Mouse (Mus musculus) kidney, embryonic 15.5 days (tissue): ENCODE measurements around the gene Commd7. TPM values are rescaled to one million over a fixed set of nuclear protein-coding genes. Genes with fewer than 3 reads are reported as not detected.

Source experiments
- ATAC-seq: fragments of 200-750 bp; cut with Nextera tagmentation; replicated peaks from 2 replicates; pipeline ENCODE4 v1.8.0; 2017; ENCODE audit warnings: moderate TSS enrichment; ENCODE audit not compliant: low FRiP score
- H3K27ac ChIP-seq: fragments of 300-500 bp; sonication (generic); 2 replicates; pipeline ENCODE4 v1.5.1; 2015; ENCODE audit warnings: mild to moderate bottlenecking, inconsistent platforms
- H3K27me3 ChIP-seq: fragments of 300-500 bp; sonication (generic); 2 replicates; pipeline ENCODE4 v1.6.1; 2015; ENCODE audit warnings: inconsistent platforms
- H3K36me3 ChIP-seq: fragments of 300-500 bp; sonication (generic); 2 replicates; pipeline ENCODE4 v1.6.1; 2015; ENCODE audit warnings: inconsistent platforms
- H3K4me1 ChIP-seq: fragments of 300-500 bp; sonication (generic); 2 replicates; pipeline ENCODE4 v1.6.1; 2015; ENCODE audit warnings: inconsistent platforms
- H3K4me2 ChIP-seq: fragments of 300-500 bp; sonication (generic); 2 replicates; pipeline ENCODE4 v1.6.1; 2015; ENCODE audit warnings: moderate library complexity, mild to moderate bottlenecking, inconsistent platforms
- H3K4me3 ChIP-seq: fragments of 300-500 bp; sonication (generic); replicated peaks from 2 replicates; pipeline ENCODE4 v1.5.1; 2015; ENCODE audit warnings: mild to moderate bottlenecking, inconsistent platforms
- H3K9ac ChIP-seq: fragments of 300-500 bp; sonication (generic); 2 replicates; pipeline ENCODE4 v1.6.1; 2015; ENCODE audit warnings: mild to moderate bottlenecking, inconsistent platforms
- H3K9me3 ChIP-seq: fragments of 300-500 bp; sonication (generic); replicated peaks from 2 replicates; pipeline ENCODE4 v1.6.1; 2016; ENCODE audit warnings: inconsistent platforms
- WGBS: fragments of 180-500 bp; shearing (Covaris S2); methylation state at CpG from one replicate; pipeline ENCODE4 v1.1.7; 2015; ENCODE audit warnings: mixed read lengths; 5-methylcytosine and 5-hydroxymethylcytosine counted together
- polyA plus RNA-seq: library from polyadenylated mRNA; unstranded; fragments of >200 nt; fragmentation: Nextera tagmentation; extraction: Ambion mirVana; gene quantifications from 2 replicates; pipeline ENCODE4 v1.2.1, GENCODE M21; 2015

Gene Commd7
- polyA plus RNA-seq, 1 experiment from 2014 or later, result 75.2 TPM

DNA sequence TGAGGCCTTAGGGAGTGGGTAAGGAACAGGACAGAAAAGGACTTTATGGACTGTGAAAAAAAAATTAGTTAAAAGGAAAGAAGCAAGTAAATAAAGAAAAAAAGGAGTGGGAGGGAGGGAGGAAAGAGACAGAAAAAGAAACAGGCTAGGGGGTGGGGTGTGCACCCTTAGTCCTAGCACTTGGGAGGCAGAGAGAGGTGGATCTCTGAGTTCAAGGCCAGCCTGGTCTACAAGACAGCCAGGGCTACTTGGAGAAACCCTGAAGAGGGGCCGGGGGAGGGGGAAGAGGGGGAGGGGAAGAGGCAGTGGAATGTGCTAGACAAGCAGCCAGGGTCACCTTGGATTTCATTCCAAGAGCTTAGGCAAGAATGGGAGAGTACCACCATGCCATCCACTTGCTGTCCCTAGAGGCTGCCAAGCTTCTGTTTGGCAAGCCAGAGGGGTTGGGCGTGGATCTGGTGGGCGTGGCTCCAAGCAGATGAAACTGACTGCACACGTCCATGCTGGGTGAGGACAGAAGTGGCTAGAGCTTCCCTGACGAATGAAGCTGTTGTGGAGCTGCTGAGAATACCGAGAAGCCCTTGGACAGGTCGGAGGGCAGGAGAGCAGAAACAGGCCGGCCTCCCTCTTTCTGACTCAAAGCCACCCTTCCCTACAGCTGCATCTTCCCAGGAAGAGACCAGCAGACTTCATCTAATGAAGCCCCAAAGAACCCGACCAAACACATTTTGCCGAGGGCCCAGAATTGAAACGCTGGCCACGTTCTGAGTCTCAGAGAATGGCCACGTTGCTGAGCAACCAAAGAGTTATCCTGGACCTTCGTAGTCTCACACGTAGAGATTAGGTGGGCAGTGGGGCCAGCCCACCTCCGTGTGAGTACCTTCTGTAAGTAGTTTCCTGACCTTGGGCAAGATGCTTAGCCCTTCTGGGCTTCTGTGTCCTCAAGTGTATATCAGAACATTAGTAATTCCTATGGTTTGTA, 31.6 kb downstream of the Commd7 start:
- Histone ChIP-seq H3K9me3 (no peaks in the 10 kb centered on the region), H3K4me3 (no peak overlapping the region), H3K4me2 (no peak overlapping the region), H3K27me3 (no peaks in the 10 kb centered on the region), H3K27ac (peak overlapping the region; percentile 67), H3K36me3 (no peaks in the 10 kb centered on the region), H3K9ac (no peak overlapping the region), H3K4me1 (peaks cover 24% of the 10 kb centered on the region)
- ATAC-seq, result peak; percentile 50; the same call in 1 of the 2 replicates
- WGBS, result 70% methylated on average over 16 of the region's 16 CpGs

- peak overlapping the region; percentile 67 for H3K27ac ChIP-seq
Observed at GRCm38 (mm10) chr2:153600021-153600666, 32.4 kb downstream of the Commd7 start.

GRCm38 (mm10) chr2:153597626-153598025, 35.0 kb downstream of the Commd7 start:
- Histone ChIP-seq H3K9me3 (no peaks in the 10 kb centered on the region), H3K9ac (no peak overlapping the region), H3K4me1 (peaks cover 33% of the 10 kb centered on the region), H3K27ac (no peak overlapping the region), H3K4me3 (no peak overlapping the region), H3K4me2 (no peak overlapping the region), H3K27me3 (no peaks in the 10 kb centered on the region), H3K36me3 (no peaks in the 10 kb centered on the region)
- ATAC-seq, result no peak
- 56% methylated on average over 4 of the region's 4 CpGs for WGBS

More at GRCm38 (mm10) chr2:153600021-153600666, 32.4 kb downstream of the Commd7 start:
- ATAC-seq, result peak; percentile 83
- peaks cover 24% of the 10 kb centered on the region for H3K4me1 ChIP-seq
- H3K4me2 ChIP-seq, result no peak overlapping the region
- no peaks in the 10 kb centered on the region for H3K9me3 ChIP-seq
- 54% methylated on average over 6 of the region's 6 CpGs for WGBS
- H3K4me3 ChIP-seq, result no peak overlapping the region
- H3K36me3 ChIP-seq, result no peaks in the 10 kb centered on the region
- H3K9ac ChIP-seq, result no peak overlapping the region
- no peaks in the 10 kb centered on the region for H3K27me3 ChIP-seq

GRCm38 (mm10) chr2:153597014-153597413, 35.6 kb downstream of the Commd7 start:
- H3K27ac ChIP-seq, result no peak overlapping the region
- peaks cover 39% of the 10 kb centered on the region for H3K4me1 ChIP-seq
- no peak overlapping the region for H3K4me3 ChIP-seq
- H3K36me3 ChIP-seq, result no peaks in the 10 kb centered on the region
- H3K4me2 ChIP-seq, result no peak overlapping the region
- no peak for ATAC-seq
- no peaks in the 10 kb centered on the region for H3K9me3 ChIP-seq
- WGBS, result 72% methylated on average over 3 of the region's 3 CpGs
- H3K27me3 ChIP-seq, result no peaks in the 10 kb centered on the region
- H3K9ac ChIP-seq, result no peak overlapping the region

DNA sequence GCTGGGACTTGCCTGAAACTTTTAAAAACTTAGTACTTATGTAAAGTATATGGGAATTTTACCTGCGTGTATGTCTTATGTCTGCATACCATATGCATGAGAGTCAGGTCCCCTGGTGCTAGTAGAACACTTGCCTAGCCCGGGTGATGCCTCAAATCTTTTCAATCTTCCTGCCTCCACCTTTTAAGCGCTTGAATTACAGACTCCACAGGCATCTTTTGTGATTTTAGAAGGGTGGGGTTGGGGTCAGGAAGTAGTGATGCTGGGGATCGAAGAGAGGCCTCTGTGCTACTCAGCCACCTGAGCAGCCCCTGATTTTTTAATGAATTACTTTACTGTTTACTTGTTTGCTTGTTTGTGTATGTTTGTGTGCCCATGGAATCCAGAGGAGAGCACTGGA, 37.6 kb downstream of the Commd7 start:
- no peak overlapping the region for H3K9ac ChIP-seq
- 48% methylated on average over 4 of the region's 4 CpGs for WGBS
- no peak overlapping the region for H3K27ac ChIP-seq
- H3K4me2 ChIP-seq, result no peak overlapping the region
- no peaks in the 10 kb centered on the region for H3K27me3 ChIP-seq
- no peaks in the 10 kb centered on the region for H3K9me3 ChIP-seq
- no peak for ATAC-seq
- peaks cover 28% of the 10 kb centered on the region for H3K4me1 ChIP-seq
- no peak overlapping the region for H3K4me3 ChIP-seq
- no peaks in the 10 kb centered on the region for H3K36me3 ChIP-seq

GRCm38 (mm10) chr2:153593186-153593585, 39.4 kb downstream of the Commd7 start:
- H3K27ac ChIP-seq, result peak overlapping the region; percentile 84
- 52% methylated on average over 9 of the region's 9 CpGs for WGBS
- ATAC-seq, result peak; percentile 37

DNA sequence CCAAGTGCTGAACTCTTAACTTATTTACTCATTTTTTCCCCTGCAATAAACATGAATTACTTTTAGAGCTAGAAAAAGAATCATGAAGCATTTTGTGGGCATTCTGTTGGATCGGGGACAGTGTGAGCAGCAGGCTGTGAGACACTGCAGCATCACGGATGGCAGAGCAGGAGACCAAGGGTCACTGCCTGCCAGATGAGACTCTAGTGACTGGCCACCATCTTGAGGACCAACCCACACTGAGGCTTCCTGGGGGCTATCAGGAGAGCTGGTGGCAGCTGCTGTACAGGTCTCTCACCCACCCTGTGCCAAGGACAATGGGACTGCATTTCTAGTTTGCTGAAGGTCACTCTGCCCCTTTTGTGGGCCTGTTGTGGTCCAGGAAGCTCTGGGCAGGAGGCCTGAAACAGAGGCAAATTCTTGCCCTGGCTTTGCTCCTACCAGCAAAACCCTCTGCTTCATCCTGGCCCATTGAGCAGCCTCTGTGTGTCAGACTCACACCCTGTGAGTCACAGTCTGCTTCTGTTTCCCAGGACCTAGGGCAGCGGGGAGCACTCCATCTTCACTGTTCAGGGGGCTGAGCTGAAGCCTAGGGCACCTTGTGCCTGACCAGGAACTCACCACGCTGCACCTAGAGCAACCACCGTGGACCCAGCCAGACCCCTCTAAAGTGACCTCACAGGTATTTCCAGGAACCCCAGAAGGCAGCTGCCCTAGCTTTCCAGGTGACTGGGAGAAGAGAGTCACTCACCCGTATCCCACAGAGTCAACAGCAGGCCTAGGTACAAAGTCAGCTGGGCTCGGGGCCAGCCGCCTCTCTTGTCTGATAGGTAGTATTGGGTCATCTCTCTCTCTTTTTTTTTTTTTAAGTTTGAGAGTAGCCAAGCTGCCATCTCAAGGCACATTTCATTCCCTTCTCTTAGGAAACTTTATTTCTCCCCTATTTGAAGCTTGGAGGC, 40.2 kb downstream of the Commd7 start:
- peak; percentile 76 for ATAC-seq
- Histone ChIP-seq H3K9ac (no peak overlapping the region), H3K27me3 (no peaks in the 10 kb centered on the region), H3K27ac (peak overlapping the region; percentile 84), H3K4me2 (no peak overlapping the region), H3K4me3 (no peak overlapping the region), H3K9me3 (no peaks in the 10 kb centered on the region), H3K36me3 (no peaks in the 10 kb centered on the region), H3K4me1 (peaks cover 22% of the 10 kb centered on the region)
- 57% methylated on average over 8 of the region's 8 CpGs for WGBS

More at GRCm38 (mm10) chr2:153593186-153593585, 39.4 kb downstream of the Commd7 start:
- no peaks in the 10 kb centered on the region for H3K9me3 ChIP-seq
- H3K27me3 ChIP-seq, result no peaks in the 10 kb centered on the region
- H3K4me3 ChIP-seq, result no peak overlapping the region
- no peak overlapping the region for H3K4me2 ChIP-seq
- no peak overlapping the region for H3K9ac ChIP-seq
- no peaks in the 10 kb centered on the region for H3K36me3 ChIP-seq
- peaks cover 27% of the 10 kb centered on the region for H3K4me1 ChIP-seq

DNA sequence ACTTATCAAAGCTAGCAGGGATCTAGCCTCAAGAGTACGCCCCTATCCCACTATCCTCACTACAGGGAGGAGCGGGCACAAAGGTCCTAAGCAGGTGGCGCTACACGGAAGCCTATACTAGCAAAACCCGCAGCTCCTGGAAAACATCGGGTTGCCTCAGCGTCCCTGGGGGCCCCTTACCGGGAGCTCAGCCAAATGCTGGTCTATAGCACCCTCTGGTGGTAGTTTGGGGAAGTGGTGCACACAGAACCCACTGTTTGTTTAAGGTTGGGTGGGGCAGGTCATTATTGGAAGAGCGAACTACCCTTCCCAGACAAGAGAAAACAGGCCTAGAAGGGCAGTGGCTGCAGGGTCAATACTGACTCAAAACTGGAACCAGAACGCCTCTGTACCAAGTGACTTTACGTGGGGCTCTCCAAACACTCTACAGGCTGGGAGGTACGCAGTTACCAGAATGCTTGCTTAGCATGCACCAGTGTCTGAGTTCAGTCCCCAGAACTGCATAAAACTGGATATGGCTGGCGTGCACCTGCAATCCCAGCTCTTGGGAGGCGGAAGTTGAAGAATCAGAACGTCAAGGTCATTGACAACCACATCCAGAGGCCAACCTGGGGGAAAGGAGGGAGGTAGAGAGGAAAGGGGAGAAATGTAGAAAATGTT, 45.9 kb downstream of the Commd7 start:
- no peak overlapping the region for H3K27ac ChIP-seq

GRCm38 (mm10) chr2:153585981-153586380, 46.6 kb downstream of the Commd7 start:
- Histone ChIP-seq H3K4me3 (no peak overlapping the region), H3K27me3 (no peaks in the 10 kb centered on the region), H3K4me1 (peaks cover 18% of the 10 kb centered on the region), H3K4me2 (peak overlapping the region; percentile 54; the same call in 1 of the 2 replicates), H3K27ac (no peak overlapping the region), H3K9ac (no peak overlapping the region), H3K36me3 (no peaks in the 10 kb centered on the region), H3K9me3 (no peaks in the 10 kb centered on the region)
- 73% methylated on average over 6 of the region's 6 CpGs for WGBS
- no peak for ATAC-seq

More for the DNA sequence above, 45.9 kb downstream of the Commd7 start:
- no peaks in the 10 kb centered on the region for H3K9me3 ChIP-seq
- 11% methylated on average over 15 of the region's 15 CpGs for WGBS
- H3K9ac ChIP-seq, result no peak overlapping the region
- peak overlapping the region; percentile 54 for H3K4me2 ChIP-seq
- peaks cover 18% of the 10 kb centered on the region for H3K4me1 ChIP-seq
- ATAC-seq, result peak; percentile 62
- H3K4me3 ChIP-seq, result peak overlapping the region; percentile 21
- H3K27me3 ChIP-seq, result no peaks in the 10 kb centered on the region
- H3K36me3 ChIP-seq, result no peaks in the 10 kb centered on the region

- Histone ChIP-seq H3K4me2 (no peak overlapping the region), H3K27me3 (no peaks in the 10 kb centered on the region)
Observed at GRCm38 (mm10) chr2:153584396-153584795, 48.2 kb downstream of the Commd7 start.

DNA sequence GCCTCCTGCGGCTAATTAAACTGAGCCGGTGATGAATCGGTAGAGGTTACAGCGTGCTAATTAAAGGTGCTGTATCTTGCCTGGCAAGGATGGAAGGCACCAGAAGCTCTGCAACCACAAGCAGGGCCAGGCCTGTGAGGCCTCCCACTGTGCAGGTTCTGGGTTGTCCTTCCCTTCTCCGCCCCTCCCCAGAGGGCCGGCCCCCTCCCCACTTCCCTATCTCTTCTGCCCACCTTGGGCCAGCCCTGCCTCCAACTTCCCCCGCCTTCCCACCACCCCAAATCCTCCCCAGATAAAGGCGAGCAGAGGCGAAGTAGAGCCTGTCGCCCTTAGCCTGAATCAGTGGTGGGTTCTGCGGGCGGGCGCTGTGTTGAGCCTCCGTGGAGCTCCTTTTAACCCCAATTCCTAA, 48.9 kb downstream of the Commd7 start:
- Histone ChIP-seq H3K9ac (no peak overlapping the region), H3K27me3 (no peaks in the 10 kb centered on the region), H3K4me2 (no peak overlapping the region), H3K9me3 (no peaks in the 10 kb centered on the region), H3K27ac (no peak overlapping the region), H3K4me1 (peaks cover 18% of the 10 kb centered on the region), H3K4me3 (no peak overlapping the region), H3K36me3 (no peaks in the 10 kb centered on the region)
- 55% methylated on average over 14 of the region's 14 CpGs for WGBS
- peak; percentile 23 for ATAC-seq

More at GRCm38 (mm10) chr2:153584396-153584795, 48.2 kb downstream of the Commd7 start:
- Histone ChIP-seq H3K4me1 (peaks cover 18% of the 10 kb centered on the region), H3K9me3 (no peaks in the 10 kb centered on the region), H3K27ac (no peak overlapping the region), H3K9ac (no peak overlapping the region), H3K36me3 (no peaks in the 10 kb centered on the region), H3K4me3 (no peak overlapping the region)
- 83% methylated on average over 4 of the region's 4 CpGs for WGBS
- no peak for ATAC-seq
